ENCODE assay signal across 8 mouse cellular contexts in the genomic region with DNA sequence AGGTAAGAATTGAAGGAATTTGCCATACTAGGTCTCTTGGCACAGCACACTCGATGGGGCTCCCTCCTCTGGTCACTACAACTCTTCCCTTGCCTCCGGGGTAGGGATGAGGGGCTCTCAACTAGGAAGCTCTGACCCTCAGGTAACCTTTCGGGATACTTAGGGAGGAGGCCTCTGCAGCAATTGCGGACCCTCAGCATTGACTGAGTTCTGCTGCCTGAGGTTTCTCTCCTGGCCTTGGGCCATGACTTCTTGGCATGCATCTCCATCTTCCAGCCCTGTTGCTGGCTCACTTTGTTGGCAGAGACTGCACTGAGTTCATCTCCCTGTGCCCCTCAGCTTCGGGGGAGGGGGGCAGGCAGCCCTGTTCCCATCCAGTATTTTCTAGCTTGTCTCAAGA.
DNase-seq lines count a peak whose midpoint lies in the region; ATAC-seq lines count a peak whose summit lies in the region.

No protein-coding gene starts in this region.

- DNase-seq in left cerebral cortex, postnatal 4 days, result peak; percentile 76
- DNase-seq in left cerebral cortex, postnatal 14 days (ENCODE audit: low spot score in 2 of 2), result no peak
- peak; percentile 47 for DNase-seq in cerebellum, adult 11-12 months
- DNase-seq in fibroblast of lung, adult 2 months (ENCODE audit: low read depth), result peak; percentile 59
- peak; percentile 68 for DNase-seq in lung, postnatal 10 days
- no peak for DNase-seq in frontal cortex, postnatal 36 days (ENCODE audit: low spot score in 2 of 2)
- DNase-seq in spleen, postnatal 10 days (ENCODE audit: low spot score in 2 of 2), result no peak

- intact Hi-C loops in left cerebral cortex, postnatal 4 days (cut with DNase I), result no loop called here
- intact Hi-C loops in left cerebral cortex, postnatal 14 days (cut with DNase I), result no loop called here

- ATAC-seq in granulocyte monocyte progenitor cell, adult 5-6 weeks (replicated peaks; ENCODE audit: poor library complexity, severe bottlenecking), result no peak

Comparison
In these comparisons a context has a peak if more than half of its experiments do, and no peak if none do; other contexts are left out.
1. DNase-seq: peak in left cerebral cortex, postnatal 4 days (single experiment), cerebellum, adult 11-12 months (single experiment), fibroblast of lung, adult 2 months (single experiment) and lung, postnatal 10 days (single experiment); none in left cerebral cortex, postnatal 14 days (0 of 2), frontal cortex, postnatal 36 days (0 of 2) and spleen, postnatal 10 days (0 of 2).